9 mouse cellular contexts compared by ENCODE assay signal in genomic region chr8:92359833-92360082, GRCm38 (mm10). TPM values are rescaled to one million over a fixed set of nuclear protein-coding genes. Genes with fewer than 3 reads are reported as not detected.
DNase-seq lines count a peak whose midpoint lies in the region; ATAC-seq and TF ChIP-seq lines count a peak whose summit lies in the region.
"Had no signal": no experiment of that assay in that cellular context is flagged by ENCODE, and none has a peak within 500 bp of the region (broad histone marks: within the 10 kb centered on the region; RNA-seq: fewer than 3 reads in every experiment).

No protein-coding gene starts in this region.

- DNase-seq in heart, adult 11 months: no peak
- peak; percentile 40 for DNase-seq in R1 (ENCODE audit: low read depth, low spot score)
- DNase-seq in heart, postnatal 0 days (ENCODE audit: low spot score): no peak
- DNase-seq in spleen, adult 18-20 months: no peak
- DNase-seq in frontal cortex, postnatal 36 days (ENCODE audit: low spot score in 2 of 2): no peak

- no peaks in the 10 kb centered on the region; the same call in 1 of the 2 replicates for H3K36me3 ChIP-seq in heart, embryonic 13.5 days
- no peaks in the 10 kb centered on the region for H3K36me3 ChIP-seq in heart, postnatal 0 days (replicated peaks; ENCODE audit: control insufficient read depth, insufficient read depth, low read length)
- no peaks in the 10 kb centered on the region for H3K36me3 ChIP-seq in liver, embryonic 12.5 days
- no peaks in the 10 kb centered on the region for H3K36me3 ChIP-seq in neural tube, embryonic 15.5 days

- TF ChIP-seq EP300 in heart, postnatal 0 days (IDR thresholded peaks at IDR 0.05; ENCODE audit: low read depth): no peak

- peaks cover 77% of the 10 kb centered on the region for H3K27me3 ChIP-seq in heart, embryonic 13.5 days (replicated peaks)
- peaks cover 78% of the 10 kb centered on the region for H3K27me3 ChIP-seq in heart, postnatal 0 days (ENCODE audit: control insufficient read depth, insufficient read depth, low read length)
- peaks cover 84% of the 10 kb centered on the region for H3K27me3 ChIP-seq in liver, embryonic 12.5 days (replicated peaks)
- H3K27me3 ChIP-seq in neural tube, embryonic 15.5 days (replicated peaks): peaks cover 55% of the 10 kb centered on the region
- H3K27me3 ChIP-seq: Patski had no signal

- H3K27ac ChIP-seq in heart, embryonic 13.5 days (replicated peaks): peak overlapping the region; percentile 69
- H3K27ac ChIP-seq in heart, postnatal 0 days (ENCODE audit: low read depth): no peak overlapping the region
- H3K27ac ChIP-seq in liver, embryonic 12.5 days: no peak overlapping the region
- no peak overlapping the region for H3K27ac ChIP-seq in neural tube, embryonic 15.5 days (replicated peaks)

- ATAC-seq in heart, embryonic 13.5 days (ENCODE audit: extremely low read depth, insufficient number of reproducible peaks, low FRiP score, low TSS enrichment): no peak
- ATAC-seq in heart, postnatal 0 days (ENCODE audit: insufficient read depth, low read depth): no peak
- no peak for ATAC-seq in liver, embryonic 12.5 days
- ATAC-seq in neural tube, embryonic 15.5 days (ENCODE audit: low FRiP score): no peak
- ATAC-seq: Patski had no signal

- TF ChIP-seq CTCF in heart, postnatal 0 days (IDR thresholded peaks at IDR 0.05; ENCODE audit: low read depth): no peak

- H3K9ac ChIP-seq in heart, embryonic 13.5 days: peak overlapping the region; percentile 91
- H3K9ac ChIP-seq in heart, postnatal 0 days (replicated peaks; ENCODE audit: low read depth, low read length): peak overlapping the region; percentile 84
- no peak overlapping the region for H3K9ac ChIP-seq in liver, embryonic 12.5 days
- peak overlapping the region; percentile 41 for H3K9ac ChIP-seq in neural tube, embryonic 15.5 days (replicated peaks)

- peaks cover 44% of the 10 kb centered on the region for H3K4me1 ChIP-seq in heart, embryonic 13.5 days
- peaks cover 12% of the 10 kb centered on the region for H3K4me1 ChIP-seq in heart, postnatal 0 days (ENCODE audit: control insufficient read depth, insufficient read depth)
- peaks cover 29% of the 10 kb centered on the region for H3K4me1 ChIP-seq in liver, embryonic 12.5 days
- peaks cover 52% of the 10 kb centered on the region for H3K4me1 ChIP-seq in neural tube, embryonic 15.5 days

- peak overlapping the region; percentile 86 for H3K4me2 ChIP-seq in heart, embryonic 13.5 days
- peak overlapping the region; percentile 92 for H3K4me2 ChIP-seq in heart, postnatal 0 days (ENCODE audit: low read depth, low read length)
- peak overlapping the region; percentile 45 for H3K4me2 ChIP-seq in liver, embryonic 12.5 days
- H3K4me2 ChIP-seq in neural tube, embryonic 15.5 days: peak overlapping the region; percentile 88

- H3K9me3 ChIP-seq in heart, embryonic 13.5 days: no peaks in the 10 kb centered on the region
- no peaks in the 10 kb centered on the region for H3K9me3 ChIP-seq in heart, postnatal 0 days (replicated peaks; ENCODE audit: control insufficient read depth, low read length)
- no peaks in the 10 kb centered on the region for H3K9me3 ChIP-seq in liver, embryonic 12.5 days (replicated peaks)
- H3K9me3 ChIP-seq in neural tube, embryonic 15.5 days (replicated peaks): no peaks in the 10 kb centered on the region

- WGBS in heart, embryonic 13.5 days: under 1% methylated on average over 21 of the region's 21 CpGs
- 1% methylated on average over 21 of the region's 21 CpGs for WGBS in heart, postnatal 0 days
- WGBS in liver, embryonic 12.5 days (ENCODE audit: insufficient replicate concordance): 2% methylated on average over 14 of the region's 21 CpGs
- WGBS in neural tube, embryonic 15.5 days: under 1% methylated on average over 21 of the region's 21 CpGs

- H3K4me3 ChIP-seq in heart, embryonic 13.5 days: peak overlapping the region; percentile 65
- H3K4me3 ChIP-seq in heart, postnatal 0 days (ENCODE audit: low read depth, low read length): peak overlapping the region; percentile 60
- peak overlapping the region; percentile 21; the same call in 1 of the 2 replicates for H3K4me3 ChIP-seq in liver, embryonic 12.5 days
- H3K4me3 ChIP-seq in neural tube, embryonic 15.5 days (replicated peaks): peak overlapping the region; percentile 75

RNA-seq across cellular contexts. Expression of gene Irx5, which starts 2.3 kb away (rescaled TPM):
- 7.7 and 8.5 TPM in 2 replicates for polyA plus RNA-seq in heart, embryonic 13.5 days (2015; fragmentation: Nextera tagmentation; extraction: Ambion mirVana)
- total RNA-seq in heart, postnatal 0 days (2014; rRNA removed; ENCODE audit: low replicate concordance): 13.1 and 18.6 TPM in 2 replicates
- polyA plus RNA-seq in heart, postnatal 0 days (2015; fragmentation: Nextera tagmentation; extraction: Ambion mirVana): 6.4 and 7.3 TPM in 2 replicates
- polyA plus RNA-seq in liver, embryonic 12.5 days (2016; fragmentation: Nextera tagmentation; extraction: Ambion mirVana): 0.32 and 0.38 TPM in 2 replicates
- polyA plus RNA-seq in neural tube, embryonic 15.5 days (2015; fragmentation: Nextera tagmentation; extraction: Ambion mirVana): 4.8 and 6.2 TPM in 2 replicates

Comparison
In these comparisons a context has a peak if more than half of its experiments do, and no peak if none do; other contexts are left out.
1. H3K4me3 ChIP-seq: peak in every context shown above with its lines; median percentile 75 in neural tube, embryonic 15.5 days; 65 in heart, embryonic 13.5 days; 60 in heart, postnatal 0 days; 21 in liver, embryonic 12.5 days.